Comparison of ENCODE assay signal across 7 mouse cellular contexts in genomic region chr10:93272986-93273982, GRCm38 (mm10). TPM values are rescaled to one million over a fixed set of nuclear protein-coding genes. Genes with fewer than 3 reads are reported as not detected.
DNase-seq lines count a peak whose midpoint lies in the region; ATAC-seq lines count a peak whose summit lies in the region.

No protein-coding gene starts in this region.

- H3K27me3 ChIP-seq in hindbrain, embryonic 16.5 days (replicated peaks; ENCODE audit: control insufficient read depth, insufficient read depth, low read length), result no peaks in the 10 kb centered on the region
- no peaks in the 10 kb centered on the region; the same call in 1 of the 2 replicates for H3K27me3 ChIP-seq in hindbrain, embryonic 11.5 days (ENCODE audit: control insufficient read depth, insufficient read depth, low read length)

- H3K4me3 ChIP-seq in hindbrain, embryonic 16.5 days (ENCODE audit: low read length), result no peak overlapping the region
- no peak overlapping the region for H3K4me3 ChIP-seq in hindbrain, embryonic 11.5 days (ENCODE audit: low read depth, low read length)
- no peak overlapping the region for H3K4me3 ChIP-seq in brown adipose tissue, adult 24 weeks (ENCODE audit: insufficient read depth, low read depth, low read length)

- no peak for DNase-seq in hindbrain, embryonic 11.5 days (ENCODE audit: low spot score)
- peak; percentile 45 for DNase-seq in lung, postnatal 14 days
- no peak for DNase-seq in urinary bladder, postnatal 25 days (ENCODE audit: low spot score)
- DNase-seq in testis, postnatal 10 days (ENCODE audit: low spot score), result no peak

- 62% methylated on average over 14 of the region's 14 CpGs for WGBS in hindbrain, embryonic 16.5 days
- WGBS in hindbrain, embryonic 11.5 days, result 76% methylated on average over 14 of the region's 14 CpGs

- H3K4me2 ChIP-seq in hindbrain, embryonic 16.5 days (ENCODE audit: low read length), result no peak overlapping the region
- H3K4me2 ChIP-seq in hindbrain, embryonic 11.5 days (replicated peaks; ENCODE audit: low read depth, low read length), result no peak overlapping the region

- H3K4me1 ChIP-seq in hindbrain, embryonic 16.5 days (ENCODE audit: control insufficient read depth, insufficient read depth, low read depth, low read length), result peaks cover 30% of the 10 kb centered on the region
- peaks cover 7% of the 10 kb centered on the region for H3K4me1 ChIP-seq in hindbrain, embryonic 11.5 days (replicated peaks; ENCODE audit: control insufficient read depth, insufficient read depth, low read length)
- peaks cover 35% of the 10 kb centered on the region for H3K4me1 ChIP-seq in brown adipose tissue, adult 24 weeks (ENCODE audit: control insufficient read depth, insufficient read depth, insufficient read length, low read length)

- no peak for ATAC-seq in hindbrain, embryonic 16.5 days
- no peak for ATAC-seq in hindbrain, embryonic 11.5 days (ENCODE audit: low FRiP score)
- ATAC-seq in CD4-positive, CD25-positive, alpha-beta regulatory T cell, adult 4 months, result peak; percentile 84

- no peaks in the 10 kb centered on the region for H3K9me3 ChIP-seq in hindbrain, embryonic 16.5 days (ENCODE audit: control insufficient read depth, low read length)
- no peaks in the 10 kb centered on the region for H3K9me3 ChIP-seq in hindbrain, embryonic 11.5 days (ENCODE audit: control insufficient read depth, low read length)

- H3K36me3 ChIP-seq in hindbrain, embryonic 16.5 days (ENCODE audit: control insufficient read depth, insufficient read depth, low read length), result no peaks in the 10 kb centered on the region
- no peaks in the 10 kb centered on the region for H3K36me3 ChIP-seq in hindbrain, embryonic 11.5 days (ENCODE audit: control insufficient read depth, insufficient read depth, low read length)

- peak overlapping the region; percentile 21 for H3K27ac ChIP-seq in hindbrain, embryonic 16.5 days (ENCODE audit: low read depth, low read length)
- no peak overlapping the region for H3K27ac ChIP-seq in hindbrain, embryonic 11.5 days (ENCODE audit: low read depth, low read length)
- H3K27ac ChIP-seq in brown adipose tissue, adult 24 weeks (replicated peaks; ENCODE audit: low read depth, low read length), result peak overlapping the region; percentile 24

- H3K9ac ChIP-seq in hindbrain, embryonic 16.5 days (ENCODE audit: low read depth, low read length), result no peak overlapping the region
- H3K9ac ChIP-seq in hindbrain, embryonic 11.5 days (ENCODE audit: low read depth, low read length), result no peak overlapping the region

RNA-seq across cellular contexts. Expression of gene Elk3, which starts 37.7 kb away (rescaled TPM):
- 4.1 and 8.8 TPM in 2 replicates for polyA plus RNA-seq in hindbrain, embryonic 16.5 days (2015; fragmentation: Nextera tagmentation; extraction: Ambion mirVana)
- 16.0 and 22.8 TPM in 2 replicates for polyA plus RNA-seq in hindbrain, embryonic 11.5 days (2014; fragmentation: Nextera tagmentation; extraction: Ambion mirVana)
- 10 to 100 TPM; 26.0 to 26.3 TPM for polyA plus RNA-seq in CD4-positive, CD25-positive, alpha-beta regulatory T cell, adult 4 months (2017; shearing (Covaris generic))
- polyA plus RNA-seq in brown adipose tissue, adult 24 weeks (2012; ENCODE audit: insufficient read depth, insufficient read length, missing spikeins), result 8.0 and 14.4 TPM in 2 replicates
